Mouse (Mus musculus) heart, postnatal 25 days (tissue): Measurements from ENCODE around the gene Nf1. TPM values are rescaled to one million over a fixed set of nuclear protein-coding genes. Genes with fewer than 3 reads are reported as not detected.
"Not testable (repeated sequence)": the region's sequence is repeated elsewhere in the genome, so short reads cannot be mapped to it uniquely, and the experiment has no call there.

Source experiments
- DNase-seq: peaks from one replicate; pipeline ENCODE4 v3.0.0; 2022; ENCODE audit warnings: low spot score
- intact Hi-C: fragments of 180-260 bp; cut with DNase I; formaldehyde crosslinking; loops from one replicate; pipeline ENCODE4 v1.15.1; 2025
- total RNA-seq, 2 experiments: library from RNA; stranded (reverse); gene quantifications; 2 replicates each; pipeline ENCODE4 v1.2.3; 2021

Nf1 gene
- 10 to 100 TPM; 27.1 to 30.0 TPM for total RNA-seq

GRCm38 (mm10) chr11:79339234-79339807, at the start of gene Nf1:
TSS of gene Nf1 (plus strand) at chr11:79339693.
- DNase-seq: peak; percentile 92
- intact Hi-C loops: loop anchor here (5.0 kb wide), 1 partner anchor 58 kb away; no protein-coding TSS in a partner anchor

GRCm38 (mm10) chr11:79290473-79290872, 49.0 kb upstream of the Nf1 start:
- intact Hi-C loops: loop anchor here (1.0 to 10.0 kb wide), 5 partner anchors 38 to 436 kb away; partner anchors contain the start of gene Wsb1
- DNase-seq: no peak

GRCm38 (mm10) chr11:79291651-79292050, 47.8 kb upstream of the Nf1 start:
- intact Hi-C loops: loop anchor here (2.0 to 10.0 kb wide), 4 partner anchors 39 to 437 kb away; partner anchors contain the start of gene Wsb1

GRCm38 (mm10) chr11:79292130-79292529, 47.4 kb upstream of the Nf1 start:
- intact Hi-C loops: loop anchor here (5.0 to 10.0 kb wide), 3 partner anchors 40 to 437 kb away; partner anchors contain the start of gene Wsb1
- no peak for DNase-seq

More at GRCm38 (mm10) chr11:79291651-79292050, 47.8 kb upstream of the Nf1 start:
- no peak for DNase-seq

GRCm38 (mm10) chr11:79293025-79293424, 46.5 kb upstream of the Nf1 start:
- no peak for DNase-seq
- intact Hi-C loops: loop anchor here (5.0 to 10.0 kb wide), 3 partner anchors 41 to 438 kb away; partner anchors contain the start of gene Wsb1

GRCm38 (mm10) chr11:79293971-79294370, 45.5 kb upstream of the Nf1 start:
- DNase-seq: no peak
- intact Hi-C loops: loop anchor here (5.0 to 10.0 kb wide), 3 partner anchors 42 to 439 kb away; partner anchors contain the start of gene Wsb1

- DNase-seq: no peak
- intact Hi-C loops: loop anchor here (1.0 to 10.0 kb wide), 3 partner anchors 72 to 441 kb away; no protein-coding TSS in a partner anchor
Observed at GRCm38 (mm10) chr11:79296167-79296566, 43.3 kb upstream of the Nf1 start.

- DNase-seq: no peak
- intact Hi-C loops: loop anchor here (1.0 to 10.0 kb wide), 3 partner anchors 73 to 442 kb away; no protein-coding TSS in a partner anchor
Observed at GRCm38 (mm10) chr11:79296856-79297491, 42.5 kb upstream of the Nf1 start, which contains the start of gene Gm9964. TSS of gene Gm9964 (minus strand) at chr11:79296906.

- intact Hi-C loops: loop anchor here (10.0 kb wide), 1 partner anchor 445 kb away; no protein-coding TSS in a partner anchor
- no peak for DNase-seq
Observed at GRCm38 (mm10) chr11:79299719-79300431, 39.6 kb upstream of the Nf1 start.

- no peak for DNase-seq
- intact Hi-C loops: no loop called here
Observed at GRCm38 (mm10) chr11:79303109-79303508, 36.4 kb upstream of the Nf1 start.

- intact Hi-C loops: loop anchor here (2.0 kb wide), 1 partner anchor 33 kb away; no protein-coding TSS in a partner anchor
- not testable (repeated sequence) for DNase-seq
Observed at GRCm38 (mm10) chr11:79304245-79304644, 35.2 kb upstream of the Nf1 start.

GRCm38 (mm10) chr11:79305697-79306340, 33.7 kb upstream of the Nf1 start:
- no peak for DNase-seq

GRCm38 (mm10) chr11:79306510-79306909, 33.0 kb upstream of the Nf1 start:
- intact Hi-C loops: no loop called here
- DNase-seq: no peak

More at GRCm38 (mm10) chr11:79305697-79306340, 33.7 kb upstream of the Nf1 start:
- intact Hi-C loops: loop anchor here (2.0 kb wide), 1 partner anchor 31 kb away; no protein-coding TSS in a partner anchor

GRCm38 (mm10) chr11:79306996-79307395, 32.5 kb upstream of the Nf1 start:
- intact Hi-C loops: no loop called here
- peak; percentile 31 for DNase-seq

GRCm38 (mm10) chr11:79307560-79308200, 31.8 kb upstream of the Nf1 start:
- DNase-seq: no peak
- intact Hi-C loops: no loop called here

GRCm38 (mm10) chr11:79310467-79310866, 29.0 kb upstream of the Nf1 start:
- intact Hi-C loops: no loop called here

GRCm38 (mm10) chr11:79316807-79317345, 22.6 kb upstream of the Nf1 start:
- DNase-seq: no peak
- intact Hi-C loops: no loop called here

More at GRCm38 (mm10) chr11:79310467-79310866, 29.0 kb upstream of the Nf1 start:
- no peak for DNase-seq

- intact Hi-C loops: no loop called here
- DNase-seq: no peak
Observed at GRCm38 (mm10) chr11:79319807-79320206, 19.7 kb upstream of the Nf1 start.
